Mouse (Mus musculus): ENCODE results near the gene Fbxw2. TPM values are rescaled to one million over a fixed set of nuclear protein-coding genes. Genes with fewer than 3 reads are reported as not detected.
A peak's percentile ranks its signal among the peaks of the same experiment; 100 is the strongest.

Gene Fbxw2
- polyA plus RNA-seq (2014; fragmentation: Nextera tagmentation; extraction: Ambion mirVana): 67.1 and 74.3 TPM in 2 replicates

DNA sequence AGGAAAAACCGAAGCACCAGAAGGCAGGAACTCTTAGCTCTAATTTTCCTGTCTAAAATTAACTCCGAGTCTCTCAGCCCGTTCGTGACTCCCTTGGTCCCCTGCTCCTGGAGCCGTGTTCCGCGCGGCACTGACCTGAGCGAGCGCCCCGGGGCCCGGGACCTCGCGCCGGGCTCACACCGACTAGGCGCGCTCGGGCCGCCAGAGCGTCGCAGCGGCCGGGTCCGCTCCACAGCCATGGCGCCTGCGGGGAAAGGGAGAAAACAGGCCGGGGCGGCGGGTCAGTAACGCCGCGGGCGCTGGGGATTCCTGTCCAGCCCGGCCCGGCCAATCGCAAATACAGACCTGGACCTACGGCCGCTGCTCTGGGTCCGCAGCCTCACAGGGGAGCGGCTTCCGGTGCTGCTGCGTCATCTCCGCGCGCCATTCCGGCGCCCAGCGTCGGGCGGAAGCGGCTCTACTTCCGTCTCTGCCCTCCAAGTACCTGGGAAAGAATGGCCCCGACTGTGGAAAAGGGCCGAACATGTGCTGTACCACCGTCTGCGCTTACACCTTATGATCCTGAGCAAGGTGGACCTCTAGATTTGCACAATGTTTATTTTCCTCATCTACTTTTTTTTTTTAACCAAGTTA lies at the start of gene Fbxw2:
TSS of gene Fbxw2 (minus strand) at position 485 of the 633 bp plus-strand sequence.
- Histone ChIP-seq H3K4me2 (ENCODE audit: low read depth, severe bottlenecking) (peak within 1 kb of the TSS; percentile 81), H3K9me3 (ENCODE audit: control insufficient read depth, low read length) (no peaks in the 10 kb centered on the region), H3K36me3 (ENCODE audit: control insufficient read depth, insufficient read depth, low read length) (no peaks in the 10 kb centered on the region; the same call in 1 of the 2 replicates), H3K9ac (ENCODE audit: low read length) (peak within 1 kb of the TSS; percentile 72), H3K27me3 (ENCODE audit: control insufficient read depth, insufficient read depth, low read length) (no peaks in the 10 kb centered on the region), H3K27ac (replicated peaks; ENCODE audit: low read depth, low read length) (peak within 1 kb of the TSS; percentile 49; the same call in 1 of the 2 replicates), H3K4me3 (ENCODE audit: low read depth, low read length) (peak within 1 kb of the TSS; percentile 70), H3K4me1 (ENCODE audit: control insufficient read depth, insufficient read depth, low read length) (peaks cover 4% of the 10 kb centered on the region; the same call in 1 of the 2 replicates)
- DNase-seq (ENCODE audit: low spot score) (peak; percentile 95), ATAC-seq (ENCODE audit: insufficient number of reproducible peaks, low FRiP score, low TSS enrichment, low read depth) (peak; percentile 96)
- WGBS: under 1% methylated on average over 52 of the region's 57 CpGs

DNA sequence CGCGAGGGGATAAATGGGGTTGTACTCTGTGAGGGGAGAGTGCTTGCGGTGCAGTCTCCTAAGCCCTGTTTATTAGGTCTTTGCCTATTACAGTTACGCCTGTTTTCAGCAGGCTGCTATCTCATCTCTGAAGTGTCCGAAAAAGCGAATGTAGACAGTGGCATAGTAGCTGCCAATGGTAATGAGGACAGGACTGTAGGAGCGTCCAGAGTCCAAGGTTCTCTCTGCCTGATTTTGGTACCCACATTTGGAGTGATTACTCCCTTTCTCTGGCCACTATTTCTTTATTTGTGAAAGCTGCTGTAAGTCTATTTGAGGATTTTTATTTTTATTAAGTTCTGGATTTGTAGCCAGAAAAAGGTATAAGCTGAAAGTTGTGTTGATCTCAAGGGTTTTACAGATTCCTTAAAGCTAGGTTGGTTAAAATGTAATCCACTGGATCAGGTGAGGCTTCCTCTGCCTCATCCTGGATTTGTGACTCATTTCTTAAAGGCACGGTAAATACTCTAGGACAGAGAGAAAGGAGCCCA lies 48.8 kb upstream of the Fbxw2 start, which contains the start of gene Psmd5:
TSS of gene Psmd5 (minus strand) at position 153 of the 530 bp plus-strand sequence.
- Histone ChIP-seq H3K27ac (replicated peaks; ENCODE audit: low read depth, low read length) (no peak within 1 kb of the TSS), H3K9me3 (ENCODE audit: control insufficient read depth, low read length) (no peaks in the 10 kb centered on the region), H3K36me3 (ENCODE audit: control insufficient read depth, insufficient read depth, low read length) (no peaks in the 10 kb centered on the region), H3K4me3 (ENCODE audit: low read depth, low read length) (0 out of 2 replicates have a peak within 1 kb of the TSS, but pooled peaks have one; percentile 2), H3K4me2 (ENCODE audit: low read depth, severe bottlenecking) (peak within 1 kb of the TSS; percentile 30), H3K27me3 (ENCODE audit: control insufficient read depth, insufficient read depth, low read length) (peaks cover 16% of the 10 kb centered on the region), H3K4me1 (ENCODE audit: control insufficient read depth, insufficient read depth, low read length) (peaks cover 3% of the 10 kb centered on the region; the same call in 1 of the 2 replicates), H3K9ac (ENCODE audit: low read length) (peak within 1 kb of the TSS; percentile 37)
- ATAC-seq (ENCODE audit: insufficient number of reproducible peaks, low FRiP score, low TSS enrichment, low read depth): no peak
- WGBS: 13% methylated on average over 8 of the region's 8 CpGs
- no peak for DNase-seq (ENCODE audit: low spot score)

DNA sequence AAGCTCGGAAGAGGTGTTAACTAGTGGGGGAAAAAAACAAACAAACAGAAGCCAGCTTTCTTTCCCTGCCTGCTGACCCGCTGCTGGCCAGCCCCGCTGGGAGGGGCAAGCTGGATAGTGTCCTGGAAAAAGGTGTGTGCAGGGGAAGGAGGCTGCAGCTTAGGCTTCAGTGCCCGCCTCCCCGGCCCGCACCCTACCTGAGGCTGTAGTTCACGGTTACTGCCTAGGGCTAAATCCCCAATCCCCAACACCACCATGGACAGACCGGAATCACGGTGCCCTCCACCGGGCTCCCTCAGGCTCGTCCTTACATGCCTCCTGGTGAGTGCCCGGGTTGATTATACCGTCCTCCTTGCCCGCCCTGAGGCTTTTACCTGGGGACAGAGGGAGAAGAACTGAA lies 48.2 kb upstream of the Fbxw2 start, which contains the start of gene Cutal:
TSS of gene Cutal (plus strand) at position 126 of the 400 bp plus-strand sequence.
- H3K27me3 ChIP-seq (ENCODE audit: control insufficient read depth, insufficient read depth, low read length): peaks cover 16% of the 10 kb centered on the region

DNA sequence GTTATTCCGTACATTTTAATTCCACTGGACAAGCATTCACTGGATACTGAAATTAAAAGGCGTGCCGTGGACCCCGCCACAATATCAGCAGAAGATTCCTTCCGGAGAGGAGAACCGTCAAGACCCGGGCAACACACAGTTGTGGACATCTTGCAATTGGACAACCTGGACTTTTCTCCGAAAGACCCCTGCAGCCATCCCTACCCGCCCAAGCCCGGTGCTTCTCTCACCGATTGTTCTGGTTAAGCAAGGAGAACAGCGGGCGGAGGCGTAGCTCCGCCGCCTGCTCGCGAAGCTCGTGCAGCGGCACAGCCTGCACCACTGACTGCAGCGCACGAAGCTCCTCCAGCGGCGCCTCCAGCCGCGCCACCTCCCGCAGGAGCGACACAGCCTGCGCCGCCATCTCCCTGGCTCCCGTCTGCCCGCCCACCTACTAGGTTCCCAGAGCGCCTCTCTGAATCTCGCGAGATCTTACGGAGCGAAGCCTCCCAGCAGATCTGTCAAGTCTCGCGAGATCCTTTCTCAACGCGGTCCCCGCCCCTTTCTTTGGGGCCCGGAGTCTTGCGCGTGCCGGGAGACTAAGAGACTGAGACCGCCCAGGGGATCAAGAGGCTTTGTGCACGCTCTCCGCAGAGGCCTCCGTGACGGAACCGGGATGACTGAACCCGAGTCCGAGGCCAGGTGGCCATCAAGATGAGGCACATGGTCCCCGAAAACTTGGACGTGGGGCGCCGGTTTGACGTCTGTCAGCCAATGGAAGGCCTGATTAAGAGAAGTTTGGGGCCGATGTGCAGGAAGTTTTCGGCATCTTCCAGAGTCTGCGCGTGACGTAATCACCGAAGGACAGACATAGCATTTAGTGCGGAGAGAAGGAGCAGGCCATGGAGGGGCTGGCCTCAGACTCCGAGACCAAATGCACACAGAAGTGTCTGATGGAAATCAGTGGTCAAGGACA lies 44.7 kb upstream of the Fbxw2 start:
- Histone ChIP-seq H3K27me3 (ENCODE audit: control insufficient read depth, insufficient read depth, low read length) (peaks cover 16% of the 10 kb centered on the region), H3K36me3 (ENCODE audit: control insufficient read depth, insufficient read depth, low read length) (peaks cover 2% of the 10 kb centered on the region; the same call in 1 of the 2 replicates), H3K9ac (ENCODE audit: low read length) (peak overlapping the region; percentile 96), H3K9me3 (ENCODE audit: control insufficient read depth, low read length) (no peaks in the 10 kb centered on the region), H3K4me2 (ENCODE audit: low read depth, severe bottlenecking) (peak overlapping the region; percentile 74), H3K27ac (replicated peaks; ENCODE audit: low read depth, low read length) (peak overlapping the region; percentile 79), H3K4me1 (ENCODE audit: control insufficient read depth, insufficient read depth, low read length) (peaks cover 5% of the 10 kb centered on the region; the same call in 1 of the 2 replicates), H3K4me3 (ENCODE audit: low read depth, low read length) (peak overlapping the region; percentile 81)
- ATAC-seq (ENCODE audit: insufficient number of reproducible peaks, low FRiP score, low TSS enrichment, low read depth) (peak; percentile 92), DNase-seq (ENCODE audit: low spot score) (peak; percentile 97)
- under 1% methylated on average over 67 of the region's 67 CpGs for WGBS

More for the DNA sequence above, 48.2 kb upstream of the Fbxw2 start, which contains the start of gene Cutal:
- no peaks in the 10 kb centered on the region for H3K9me3 ChIP-seq (ENCODE audit: control insufficient read depth, low read length)
- H3K4me2 ChIP-seq (ENCODE audit: low read depth, severe bottlenecking): peak within 1 kb of the TSS; percentile 30
- ATAC-seq (ENCODE audit: insufficient number of reproducible peaks, low FRiP score, low TSS enrichment, low read depth) (no peak), DNase-seq (ENCODE audit: low spot score) (peak; percentile 34)
- H3K4me1 ChIP-seq (ENCODE audit: control insufficient read depth, insufficient read depth, low read length): peaks cover 5% of the 10 kb centered on the region; the same call in 1 of the 2 replicates
- peak within 1 kb of the TSS; percentile 37 for H3K9ac ChIP-seq (ENCODE audit: low read length)
- H3K4me3 ChIP-seq (ENCODE audit: low read depth, low read length): 0 out of 2 replicates have a peak within 1 kb of the TSS, but pooled peaks have one; percentile 2
- no peak within 1 kb of the TSS for H3K27ac ChIP-seq (replicated peaks; ENCODE audit: low read depth, low read length)
- WGBS: 3% methylated on average over 14 of the region's 14 CpGs
- no peaks in the 10 kb centered on the region for H3K36me3 ChIP-seq (ENCODE audit: control insufficient read depth, insufficient read depth, low read length)

DNA sequence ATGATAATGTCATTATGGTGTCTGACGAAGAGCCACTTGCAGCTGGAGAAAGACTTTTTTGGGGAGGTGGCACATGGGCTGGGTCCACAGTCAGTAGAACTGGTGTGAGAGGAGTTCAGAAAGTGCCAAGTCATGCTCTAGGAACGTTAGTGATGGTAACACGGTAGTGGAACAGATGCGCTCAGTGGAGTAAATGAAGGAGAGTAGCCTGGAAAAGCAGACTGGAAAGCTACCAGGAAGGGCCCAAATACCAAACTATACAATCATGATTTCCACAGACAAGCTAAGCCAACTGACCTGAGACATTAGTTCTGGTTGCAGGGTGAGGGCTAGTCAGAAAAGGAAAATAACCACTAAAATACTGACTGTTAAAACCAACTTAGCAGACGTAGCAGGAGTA lies 43.6 kb upstream of the Fbxw2 start:
- Histone ChIP-seq H3K9ac (ENCODE audit: low read length) (peak overlapping the region; percentile 43; the same call in 1 of the 2 replicates), H3K9me3 (ENCODE audit: control insufficient read depth, low read length) (no peaks in the 10 kb centered on the region), H3K4me3 (ENCODE audit: low read depth, low read length) (peak overlapping the region; percentile 81; the same call in 1 of the 2 replicates), H3K27ac (replicated peaks; ENCODE audit: low read depth, low read length) (no peak overlapping the region), H3K27me3 (ENCODE audit: control insufficient read depth, insufficient read depth, low read length) (peaks cover 14% of the 10 kb centered on the region), H3K4me1 (ENCODE audit: control insufficient read depth, insufficient read depth, low read length) (peaks cover 5% of the 10 kb centered on the region; the same call in 1 of the 2 replicates), H3K4me2 (ENCODE audit: low read depth, severe bottlenecking) (peak overlapping the region; percentile 74), H3K36me3 (ENCODE audit: control insufficient read depth, insufficient read depth, low read length) (peaks cover 7% of the 10 kb centered on the region)
- WGBS: 51% methylated on average over 5 of the region's 5 CpGs
- no peak for ATAC-seq (ENCODE audit: insufficient number of reproducible peaks, low FRiP score, low TSS enrichment, low read depth)
- no peak for DNase-seq (ENCODE audit: low spot score)

DNA sequence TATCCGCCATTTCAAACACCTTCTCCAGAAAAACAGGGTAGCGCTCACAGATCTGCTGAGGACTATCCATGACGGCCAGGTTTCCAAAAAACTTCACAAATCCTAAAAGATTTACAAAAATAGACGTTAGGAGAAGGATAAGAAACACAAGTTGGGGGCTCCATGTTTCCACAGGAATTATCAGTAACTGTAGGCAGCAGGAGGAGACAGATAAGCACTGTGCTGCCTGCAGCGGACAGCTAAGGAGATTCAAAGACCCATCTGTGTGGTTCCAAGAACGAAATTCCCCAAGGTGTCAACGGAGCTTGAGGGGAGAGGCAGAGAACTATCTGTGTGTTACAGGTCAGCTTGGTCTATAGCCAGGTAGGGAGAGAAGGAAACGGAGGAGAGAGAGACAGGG lies 31.6 kb upstream of the Fbxw2 start:
- H3K9ac ChIP-seq (ENCODE audit: low read length): no peak overlapping the region
- ATAC-seq (ENCODE audit: insufficient number of reproducible peaks, low FRiP score, low TSS enrichment, low read depth): no peak
- H3K4me1 ChIP-seq (ENCODE audit: control insufficient read depth, insufficient read depth, low read length): no peaks in the 10 kb centered on the region
- H3K9me3 ChIP-seq (ENCODE audit: control insufficient read depth, low read length): no peaks in the 10 kb centered on the region
- no peaks in the 10 kb centered on the region for H3K27me3 ChIP-seq (ENCODE audit: control insufficient read depth, insufficient read depth, low read length)
- no peak overlapping the region for H3K27ac ChIP-seq (replicated peaks; ENCODE audit: low read depth, low read length)
- WGBS: 92% methylated on average over 8 of the region's 8 CpGs
- H3K4me3 ChIP-seq (ENCODE audit: low read depth, low read length): no peak overlapping the region
- peaks cover 45% of the 10 kb centered on the region for H3K36me3 ChIP-seq (ENCODE audit: control insufficient read depth, insufficient read depth, low read length)
- H3K4me2 ChIP-seq (ENCODE audit: low read depth, severe bottlenecking): no peak overlapping the region
- no peak for DNase-seq (ENCODE audit: low spot score)

DNA sequence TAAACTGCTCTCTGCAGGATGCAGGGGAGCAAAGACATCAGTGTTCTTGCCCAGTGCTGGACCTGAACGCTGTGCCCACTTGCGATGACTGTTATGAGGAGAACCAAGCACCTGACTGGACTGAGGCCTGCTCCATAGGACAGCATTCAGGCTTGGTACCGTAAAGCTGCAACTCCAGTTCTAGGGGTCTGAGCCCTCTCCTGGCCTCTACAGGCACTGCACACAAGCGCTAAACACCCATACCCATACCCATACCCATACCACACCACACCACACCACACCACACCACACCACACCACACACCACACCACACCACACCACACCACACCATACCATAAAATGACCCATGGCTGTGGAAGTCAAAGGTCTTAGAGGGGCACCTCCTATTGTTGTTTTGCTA lies 29.2 kb upstream of the Fbxw2 start:
- no peak overlapping the region for H3K9ac ChIP-seq (ENCODE audit: low read length)
- no peak overlapping the region for H3K27ac ChIP-seq (replicated peaks; ENCODE audit: low read depth, low read length)
- H3K36me3 ChIP-seq (ENCODE audit: control insufficient read depth, insufficient read depth, low read length): peaks cover 44% of the 10 kb centered on the region
- no peaks in the 10 kb centered on the region for H3K4me1 ChIP-seq (ENCODE audit: control insufficient read depth, insufficient read depth, low read length)
- DNase-seq (ENCODE audit: low spot score) (no peak), ATAC-seq (ENCODE audit: insufficient number of reproducible peaks, low FRiP score, low TSS enrichment, low read depth) (no peak)
- over 99% methylated on average over 4 of the region's 4 CpGs for WGBS
- no peak overlapping the region for H3K4me3 ChIP-seq (ENCODE audit: low read depth, low read length)
- H3K27me3 ChIP-seq (ENCODE audit: control insufficient read depth, insufficient read depth, low read length): no peaks in the 10 kb centered on the region
- no peak overlapping the region for H3K4me2 ChIP-seq (ENCODE audit: low read depth, severe bottlenecking)
- no peaks in the 10 kb centered on the region for H3K9me3 ChIP-seq (ENCODE audit: control insufficient read depth, low read length)

DNA sequence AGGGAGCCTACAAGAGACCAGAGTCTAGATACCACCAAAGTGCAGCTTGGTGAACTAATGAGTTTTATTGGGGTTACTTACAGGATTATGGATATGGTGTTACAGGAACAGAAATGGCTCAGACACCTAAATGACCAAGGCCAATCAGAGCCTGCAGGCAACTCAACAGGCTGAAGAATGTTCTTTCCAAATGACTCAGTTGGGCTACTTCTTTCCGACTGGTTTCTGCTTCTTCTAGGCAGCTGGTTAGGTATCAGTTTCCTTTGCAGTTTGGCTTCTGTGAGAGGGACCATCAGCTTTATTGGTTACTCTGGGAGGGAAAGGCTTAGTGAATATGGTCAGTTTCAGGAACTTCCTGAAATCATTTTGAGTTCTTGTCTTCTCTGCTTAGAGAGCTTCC lies 21.6 kb upstream of the Fbxw2 start:
- no peak overlapping the region for H3K4me2 ChIP-seq (ENCODE audit: low read depth, severe bottlenecking)
- no peak for ATAC-seq (ENCODE audit: insufficient number of reproducible peaks, low FRiP score, low TSS enrichment, low read depth)
- H3K27ac ChIP-seq (replicated peaks; ENCODE audit: low read depth, low read length): no peak overlapping the region
- no peak overlapping the region for H3K4me3 ChIP-seq (ENCODE audit: low read depth, low read length)
- 90% methylated on average over 1 of the region's 1 CpGs for WGBS
- no peaks in the 10 kb centered on the region for H3K9me3 ChIP-seq (ENCODE audit: control insufficient read depth, low read length)
- H3K4me1 ChIP-seq (ENCODE audit: control insufficient read depth, insufficient read depth, low read length): no peaks in the 10 kb centered on the region
- no peaks in the 10 kb centered on the region for H3K27me3 ChIP-seq (ENCODE audit: control insufficient read depth, insufficient read depth, low read length)
- no peak overlapping the region for H3K9ac ChIP-seq (ENCODE audit: low read length)
- no peak for DNase-seq (ENCODE audit: low spot score)
- H3K36me3 ChIP-seq (ENCODE audit: control insufficient read depth, insufficient read depth, low read length): peaks cover 9% of the 10 kb centered on the region
